Mouse (Mus musculus) urinary bladder, postnatal 14 days (tissue): ENCODE results near the gene Ccrl2.

Experiments
- DNase-seq: peaks from one replicate; pipeline ENCODE4 v3.0.0; 2021; ENCODE audit warnings: low spot score

Gene Ccrl2

DNA sequence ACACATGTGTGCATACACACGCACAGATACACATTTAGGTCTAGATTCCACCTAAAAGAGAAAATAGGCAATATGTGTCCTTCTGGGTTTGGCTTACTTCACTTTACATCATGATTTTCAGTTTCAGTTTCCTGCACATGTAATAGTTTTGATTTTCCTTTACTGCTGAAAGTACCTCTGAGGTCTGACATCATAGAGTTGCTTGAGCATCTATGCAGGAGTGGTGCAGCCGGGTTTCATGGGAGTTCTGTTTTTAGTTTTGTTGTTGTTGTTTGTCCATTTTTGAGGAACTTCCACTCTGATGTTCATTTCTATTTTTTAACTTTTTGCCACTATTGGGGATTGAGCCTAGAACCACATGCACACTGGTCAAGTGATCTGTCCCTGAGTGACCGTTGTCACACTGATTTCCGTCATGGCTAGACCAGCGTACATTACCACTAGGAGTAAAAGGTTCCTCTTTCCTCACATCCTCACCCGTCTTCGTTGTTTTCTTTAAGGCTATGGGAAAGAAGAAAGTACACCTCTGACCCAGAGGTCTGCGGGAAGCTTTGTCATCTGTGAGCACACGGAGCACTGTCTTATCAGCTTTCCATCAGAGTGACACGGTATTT lies 1.7 kb upstream of the Ccrl2 start:
- no peak for DNase-seq

DNA sequence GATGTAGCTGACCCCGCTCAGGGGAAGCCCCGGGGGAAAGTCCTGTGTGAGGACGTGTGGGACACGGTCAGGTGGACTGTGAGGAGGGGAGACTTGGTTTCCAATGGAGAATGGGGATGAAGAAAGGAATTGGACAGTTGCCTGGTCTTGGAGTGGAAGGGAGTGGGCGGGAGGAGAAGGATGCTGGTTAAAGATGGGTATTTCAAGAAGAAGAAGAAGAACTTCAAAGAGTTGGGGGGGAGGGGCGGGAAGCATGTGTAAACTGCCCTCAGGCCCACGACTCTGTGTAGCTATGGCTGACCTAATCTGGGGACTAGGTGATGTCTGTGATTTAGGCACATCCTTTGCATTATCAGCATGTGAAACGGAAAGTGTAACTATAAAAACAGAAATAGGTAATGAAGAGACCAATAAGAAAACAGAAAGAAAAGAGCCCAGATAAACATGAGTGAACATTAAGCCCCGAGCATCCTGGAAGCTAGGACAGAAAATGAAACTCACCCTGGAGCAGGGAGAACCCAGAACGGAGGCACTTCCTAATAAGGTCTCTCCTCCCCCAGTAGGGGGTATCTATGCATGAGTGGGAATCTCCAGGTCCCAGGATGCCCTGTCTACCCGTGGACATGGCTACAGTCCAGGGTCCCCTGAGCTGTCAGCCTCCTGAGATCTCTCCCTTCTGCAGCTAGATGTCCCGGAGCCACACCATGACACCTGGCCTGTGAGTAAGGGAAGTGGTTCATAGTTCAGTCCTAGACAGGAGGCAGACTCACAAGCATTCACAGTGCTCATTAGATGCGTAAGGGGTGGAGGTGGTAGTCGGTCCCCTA lies 438 bp upstream of the Ccrl2 start:
- no peak for DNase-seq

DNA sequence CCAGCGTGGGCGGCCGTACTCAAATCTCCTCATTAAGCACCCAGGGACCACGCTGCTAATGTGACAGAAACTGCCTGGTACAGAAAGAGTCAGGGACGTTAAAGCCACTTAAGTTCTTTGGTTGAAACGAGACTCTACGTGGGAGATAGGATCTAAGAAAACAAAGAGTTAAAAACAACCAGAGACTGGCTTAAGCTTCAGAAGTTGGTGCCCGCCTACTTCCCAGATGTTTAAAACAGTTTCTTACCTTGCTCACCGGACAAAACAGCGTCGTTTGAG lies 861 bp downstream of the Ccrl2 start:
- DNase-seq: no peak

DNA sequence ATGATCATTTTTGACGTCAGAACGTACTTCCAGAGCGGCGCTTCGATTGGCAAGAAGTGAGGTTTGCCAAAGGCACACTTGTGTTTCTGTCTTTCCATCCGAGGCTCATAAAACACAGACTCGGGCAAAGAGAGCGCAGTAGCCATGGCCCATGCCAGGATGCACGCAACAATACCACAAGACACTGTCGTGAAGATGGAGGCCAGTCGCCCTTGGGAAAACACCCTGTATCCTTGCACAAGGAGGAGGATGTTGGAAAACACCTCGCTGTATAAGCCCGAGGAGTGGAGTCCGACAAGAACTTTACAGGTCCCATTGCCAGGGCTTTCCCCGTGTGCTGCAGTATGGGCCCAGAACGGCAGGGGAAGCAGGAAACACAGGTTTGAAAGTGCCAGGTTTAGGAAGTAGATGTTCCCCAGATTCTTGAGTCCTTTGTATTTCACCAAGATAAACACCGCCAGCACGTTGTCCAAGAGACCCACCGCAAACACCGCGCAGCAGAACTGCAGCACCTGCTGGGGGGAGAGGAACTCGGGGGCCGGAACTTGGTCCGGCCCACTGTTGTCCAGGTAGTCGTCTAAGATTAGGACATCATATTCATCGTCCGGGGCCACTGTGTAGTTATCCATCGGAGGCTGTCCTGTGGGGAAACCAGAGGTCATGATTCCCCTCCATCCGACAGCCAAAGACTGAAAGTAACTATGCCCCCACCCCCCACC lies 1.4 kb downstream of the Ccrl2 start:
- peak; percentile 16 for DNase-seq

DNA sequence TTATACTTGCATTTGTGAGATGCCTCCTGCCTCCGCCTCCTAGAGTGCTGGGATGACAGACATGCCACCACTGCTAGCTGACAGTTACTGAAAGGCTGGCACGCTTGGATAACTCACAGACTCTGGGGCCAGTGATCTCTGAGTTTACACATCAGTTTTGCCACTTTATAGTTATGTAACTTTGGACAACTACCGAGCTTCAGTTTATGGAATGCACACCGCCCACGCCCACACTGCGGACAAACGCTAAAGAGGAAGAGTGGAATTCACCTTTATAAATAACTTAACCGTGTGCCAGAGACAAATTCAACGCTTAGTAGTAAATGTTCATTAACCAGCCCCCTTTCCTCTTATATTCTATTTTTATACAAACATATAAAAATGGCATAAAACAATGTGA lies 2.4 kb downstream of the Ccrl2 start:
- DNase-seq: no peak

DNA sequence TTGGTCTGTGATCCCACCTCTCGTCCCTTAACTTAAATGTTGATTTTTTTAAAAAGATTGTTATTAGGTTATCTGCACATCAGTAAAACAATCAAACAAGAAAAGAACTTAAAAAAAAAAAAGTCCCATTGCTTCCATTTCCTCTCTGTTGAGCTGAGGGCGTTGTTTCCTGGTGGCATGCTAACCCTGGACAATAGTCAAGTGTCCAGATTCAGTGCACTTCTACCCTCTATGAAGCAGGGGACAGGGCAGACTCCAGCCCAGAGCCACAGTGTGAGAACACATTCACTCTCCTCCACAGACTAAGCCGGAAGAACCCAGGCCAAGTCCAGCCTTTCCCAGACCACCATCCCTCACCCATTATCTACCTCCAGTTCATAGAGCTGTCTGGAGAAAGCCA lies 8.9 kb downstream of the Ccrl2 start:
- no peak for DNase-seq

DNA sequence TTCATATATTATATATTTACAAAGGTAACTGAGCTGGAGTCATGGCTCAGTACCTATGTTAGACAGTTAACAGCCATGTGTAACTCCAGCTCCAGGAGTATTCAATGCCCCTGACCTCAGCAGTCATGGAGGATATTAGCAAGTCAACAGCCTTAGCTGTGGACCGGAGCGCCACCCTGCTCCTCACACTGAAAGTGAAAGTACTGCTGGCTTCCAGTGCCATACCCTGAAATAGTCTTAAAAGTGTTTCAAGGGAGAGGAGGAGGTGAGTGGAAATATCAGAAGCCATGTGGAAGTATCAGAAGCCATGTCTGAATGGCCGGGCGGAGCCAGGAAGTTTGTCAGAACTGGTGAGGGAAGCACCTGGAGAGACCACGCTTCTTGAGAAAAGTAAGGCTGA lies 10.1 kb downstream of the Ccrl2 start:
- DNase-seq: no peak

DNA sequence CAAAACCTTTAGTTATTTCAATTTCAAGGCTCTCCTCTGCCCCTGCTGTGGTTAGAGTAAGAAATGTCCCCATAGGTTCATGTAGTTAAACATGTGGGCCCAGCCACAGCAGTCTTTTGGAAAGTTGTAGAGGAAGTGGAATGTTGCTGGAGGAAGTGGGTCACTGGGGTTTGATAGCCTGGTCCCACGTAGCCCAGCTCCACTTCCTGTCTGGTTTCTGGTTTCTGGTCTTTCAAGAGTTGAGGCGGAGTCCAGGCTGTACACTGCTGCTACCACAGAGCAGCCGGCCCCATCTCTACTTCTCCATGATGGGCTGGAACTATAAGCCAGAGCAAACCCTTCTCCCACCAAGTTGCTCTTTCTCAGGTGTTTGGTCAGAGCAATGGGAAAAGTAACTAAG lies 11.1 kb downstream of the Ccrl2 start:
- DNase-seq: no peak

DNA sequence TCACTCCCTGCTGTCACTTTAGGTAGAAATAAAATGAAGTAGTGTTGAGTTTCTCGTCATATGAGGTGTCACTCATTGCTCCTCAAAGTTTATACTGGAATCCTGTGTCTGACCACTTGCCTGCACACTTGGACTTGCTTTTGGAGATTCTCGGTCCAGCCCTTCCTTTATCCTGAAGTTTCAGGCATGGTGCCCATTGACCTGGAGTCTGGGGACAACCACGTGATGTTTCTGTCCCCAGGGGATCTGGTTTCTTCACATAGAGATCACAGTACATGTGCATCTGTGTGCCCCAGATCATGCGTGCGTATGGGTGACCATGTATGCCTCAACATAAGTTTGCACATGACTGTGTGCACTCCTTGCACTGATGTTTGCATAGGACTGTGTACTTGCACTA lies 15.1 kb downstream of the Ccrl2 start:
- DNase-seq: no peak

DNA sequence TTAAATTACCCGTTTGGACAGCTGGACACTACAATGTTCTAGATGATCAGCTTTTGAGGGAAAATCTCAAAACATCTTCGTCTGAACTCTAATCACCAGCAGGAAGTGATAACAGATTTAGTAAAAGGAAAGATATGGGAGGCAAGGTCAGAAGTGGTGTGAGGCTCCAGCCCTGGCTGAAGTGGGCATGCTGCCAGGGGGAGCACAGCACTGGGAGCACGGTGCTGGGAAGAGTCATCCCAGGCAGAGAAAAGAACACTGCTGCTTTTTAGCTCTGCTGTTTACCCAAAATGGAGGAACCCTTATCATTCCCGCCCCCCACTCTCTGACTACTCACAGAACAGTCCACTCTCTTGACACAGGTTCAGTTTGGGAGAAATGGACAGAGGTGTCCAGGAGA lies 17.4 kb downstream of the Ccrl2 start:
- no peak for DNase-seq

DNA sequence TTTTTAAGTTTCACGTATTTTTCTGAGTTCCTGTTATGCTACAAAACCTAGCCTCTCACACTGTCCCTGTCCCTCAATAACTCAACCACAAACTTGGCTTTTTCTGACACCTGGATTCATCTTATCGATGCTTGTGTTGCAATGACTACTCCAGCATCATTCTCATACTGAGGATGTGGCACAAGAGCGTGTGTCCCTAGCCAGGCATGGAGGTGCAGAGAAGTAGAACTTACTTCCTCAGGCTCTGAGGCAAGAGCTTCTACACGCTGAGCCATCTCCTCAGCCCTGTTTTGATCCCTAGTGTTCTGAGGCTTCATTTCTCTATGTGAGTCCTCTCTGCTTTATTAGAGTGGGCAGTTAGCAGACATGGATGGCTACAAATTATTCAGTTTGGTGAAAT lies 23.6 kb downstream of the Ccrl2 start:
- no peak for DNase-seq

DNA sequence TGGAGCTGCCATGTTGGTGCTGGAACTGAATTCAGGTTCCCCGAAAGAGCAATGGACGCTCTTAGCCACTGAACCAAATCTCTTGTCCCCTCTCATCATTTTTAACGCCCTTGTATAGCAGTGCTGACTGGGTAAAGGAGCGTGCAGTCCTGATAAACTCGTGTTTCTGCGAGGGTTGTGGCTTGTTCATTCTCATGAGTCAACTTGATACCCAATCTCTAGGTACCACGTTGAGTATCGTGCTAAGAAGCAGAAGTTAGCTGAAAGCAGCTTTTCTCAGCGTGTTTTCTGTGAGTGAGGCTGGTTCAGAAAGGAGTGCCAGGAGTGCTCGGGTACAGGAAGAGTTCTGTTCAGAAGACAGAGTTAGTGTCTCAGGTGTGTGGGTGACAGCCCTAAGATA lies 30.5 kb downstream of the Ccrl2 start:
- no peak for DNase-seq

DNA sequence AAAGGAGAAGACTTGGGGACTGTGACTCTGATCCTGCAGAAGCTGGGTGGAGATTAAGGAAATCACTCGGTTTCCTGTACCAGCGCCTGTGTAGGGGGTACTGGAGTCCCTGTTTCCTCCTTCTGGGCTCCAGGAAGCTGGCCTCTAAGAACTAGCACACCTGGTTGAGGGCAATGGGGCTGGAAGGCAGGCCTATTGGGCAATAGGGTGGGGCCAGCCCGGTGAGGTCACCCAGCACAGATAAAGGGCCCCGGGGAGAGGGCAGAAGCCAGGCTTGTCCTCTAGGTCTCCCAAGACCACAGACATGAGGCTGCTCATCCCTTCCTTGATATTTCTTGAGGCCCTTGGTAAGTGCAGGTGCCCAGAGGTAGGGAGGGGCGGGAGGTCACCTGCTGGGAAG lies 38.3 kb downstream of the Ccrl2 start, which contains the start of gene Ltf:
Gene Ltf, plus strand, starts transcription at position 250 of the 400 bp plus-strand sequence.
- no peak for DNase-seq

DNA sequence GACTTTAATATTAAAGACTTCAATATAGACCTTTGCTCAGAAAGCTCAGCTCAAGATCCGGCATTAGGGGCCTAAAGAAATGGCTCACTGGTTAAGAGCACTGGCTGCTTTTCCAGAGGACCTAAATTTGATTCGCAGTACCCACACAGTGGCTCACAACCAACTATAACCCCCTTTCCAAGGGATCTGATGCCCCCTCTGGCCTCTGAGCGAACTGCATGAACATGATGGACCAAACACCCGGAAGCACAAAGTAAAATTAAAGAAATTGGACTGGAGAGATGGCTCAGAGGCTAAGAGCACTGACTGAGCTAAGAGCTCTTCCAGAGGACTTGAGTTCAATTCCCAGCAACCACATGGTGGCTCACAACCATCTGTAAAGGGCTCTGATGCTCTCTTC lies 41.7 kb downstream of the Ccrl2 start:
- no peak for DNase-seq

DNA sequence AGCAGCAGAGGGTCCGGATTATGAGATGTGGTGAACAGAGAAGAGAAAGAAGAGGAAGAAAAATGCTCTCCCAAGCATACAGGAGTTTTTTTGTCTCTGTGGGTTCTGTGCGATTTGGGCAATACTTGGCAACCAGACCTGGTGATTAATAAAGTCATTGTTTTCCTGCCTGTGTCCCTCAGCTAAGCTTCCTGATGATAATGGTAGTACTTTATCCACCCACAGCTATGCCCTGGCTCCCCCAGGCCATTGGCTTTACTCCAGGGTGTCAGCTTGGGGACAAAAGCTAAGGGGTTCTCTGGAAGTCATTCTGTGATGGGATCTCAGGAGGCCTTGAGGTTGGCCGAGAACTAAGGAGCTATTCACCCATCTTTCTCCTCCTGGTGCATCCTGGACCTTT lies 45.3 kb downstream of the Ccrl2 start:
- DNase-seq: no peak

DNA sequence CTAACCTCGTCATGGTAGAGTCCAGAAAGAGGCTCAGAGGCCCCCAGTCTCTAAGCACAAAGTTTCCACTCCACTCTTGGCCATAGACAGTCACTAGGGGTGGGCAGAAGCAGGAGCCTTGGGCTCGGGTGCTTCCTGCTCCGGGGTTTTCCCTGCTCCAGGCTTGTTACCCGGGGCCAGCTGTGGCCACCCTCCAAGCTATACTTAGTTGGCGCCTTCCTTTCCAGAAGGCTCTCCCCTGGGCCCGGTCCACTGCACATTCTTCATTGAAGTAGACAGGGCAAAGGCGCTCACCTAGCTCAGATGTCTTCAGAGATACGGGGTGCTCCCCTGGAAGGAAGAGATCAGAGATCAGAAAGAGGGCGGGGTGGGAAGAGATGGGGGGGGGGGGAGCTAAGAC lies 45.8 kb downstream of the Ccrl2 start:
- DNase-seq: no peak

DNA sequence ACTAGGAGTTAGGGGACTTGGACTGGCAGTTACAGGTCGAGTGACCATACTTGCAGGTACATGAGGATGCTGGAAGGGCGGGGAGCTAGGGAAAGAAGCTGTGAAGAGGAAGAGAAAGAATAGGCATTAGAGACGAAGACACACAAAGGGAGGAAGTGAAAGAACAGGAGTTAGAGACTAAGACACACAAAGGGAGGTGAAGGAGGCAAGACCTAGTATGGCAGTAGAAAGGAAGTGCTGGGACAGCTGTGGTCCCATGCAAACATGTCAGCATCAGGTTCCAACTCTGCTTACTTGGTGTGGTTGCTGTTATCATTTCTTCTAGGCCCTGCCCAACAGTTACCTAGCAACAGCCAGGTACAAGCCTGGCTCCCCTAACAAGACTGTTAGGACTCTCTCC lies 47.6 kb downstream of the Ccrl2 start:
- DNase-seq: no peak

DNA sequence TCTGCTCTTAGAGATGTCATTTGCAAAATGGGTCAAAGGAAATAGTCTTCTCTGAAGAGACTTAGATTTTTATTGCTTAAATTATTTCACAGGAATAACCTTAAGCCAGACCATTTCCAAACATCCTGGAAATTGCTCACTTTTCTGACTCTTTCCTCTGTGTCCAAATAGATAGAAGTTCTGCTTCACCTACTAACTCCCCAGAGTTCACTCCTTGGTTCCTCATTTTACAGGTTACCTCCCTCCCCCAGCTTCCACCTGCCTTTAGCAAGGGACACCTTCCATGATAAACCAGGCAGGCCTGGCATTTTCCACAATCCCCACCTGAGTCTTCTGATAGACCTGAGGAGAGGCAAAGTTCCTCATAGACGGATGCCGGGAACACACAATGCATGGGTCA lies 50.8 kb downstream of the Ccrl2 start:
- no peak for DNase-seq
